Mouse (Mus musculus) neural tube, postnatal 0 days (tissue): Measurements from ENCODE around the gene Slc22a30. TPM values are rescaled to one million over a fixed set of nuclear protein-coding genes. Genes with fewer than 3 reads are reported as not detected.

ENCODE experiments used
- polyA plus RNA-seq: library from polyadenylated mRNA; unstranded; fragments of >200 nt; fragmentation: Nextera tagmentation; extraction: Ambion mirVana; gene quantifications from 2 replicates; pipeline ENCODE4 v1.2.1, GENCODE M21; 2015

The Slc22a30 gene
- polyA plus RNA-seq, result not detected in 2 replicates

GRCm38 (mm10) chr19:8405011-8405410 lies at the start of gene Slc22a30:
Gene Slc22a30, minus strand, starts transcription at chr19:8405111.

Other genes with a start within 250 kb of the Slc22a30 start
- gene Slc22a29, start 186.2 kb downstream of the Slc22a30 start, polyA plus RNA-seq, result not detected in 2 replicates
- gene Slc22a8, start 186.1 kb upstream of the Slc22a30 start, polyA plus RNA-seq, result 15.3 and 15.7 TPM in 2 replicates
- 1.7 and 2.9 TPM in 2 replicates for gene Slc22a6, start 212.9 kb upstream of the Slc22a30 start, polyA plus RNA-seq